Mouse (Mus musculus) cerebellum, adult 2 months (tissue): Measurements from ENCODE around the gene Hyal2.

Experiments
- CTCF ChIP-seq: fragments of 200-500 bp; IDR thresholded peaks from 2 replicates; pipeline ENCODE4 v1.5.1; 2011; ENCODE audit warnings: low read depth, mild to moderate bottlenecking, control low read depth, low read length, moderate library complexity, borderline replicate concordance; ENCODE audit not compliant: insufficient read depth
- POLR2A ChIP-seq: fragments of 200-500 bp; IDR thresholded peaks from 2 replicates; pipeline ENCODE4 v1.6.1; 2011; ENCODE audit warnings: low read length, control low read depth, borderline replicate concordance; ENCODE audit not compliant: insufficient read depth

DNA sequence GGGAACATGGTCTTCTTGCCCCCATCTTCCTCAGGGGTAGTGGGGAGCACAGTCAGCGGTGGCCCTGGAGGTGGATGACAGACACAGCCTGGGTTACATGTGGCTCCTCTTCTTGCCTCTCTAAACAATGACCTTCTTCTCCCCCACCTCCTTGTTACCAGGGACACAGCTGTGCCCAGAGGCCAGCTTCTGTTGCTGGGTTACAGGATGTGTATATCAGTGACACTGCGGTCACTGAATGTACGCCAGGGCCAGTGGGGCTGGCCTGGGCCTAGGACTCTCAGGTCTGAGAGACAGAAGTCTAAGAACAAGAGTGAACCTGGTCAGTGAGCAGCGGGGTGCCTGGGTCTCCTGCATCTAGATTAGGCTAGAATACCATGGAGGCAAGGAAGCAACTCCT, 47.3 kb downstream of the Hyal2 start:
- TF ChIP-seq CTCF (no peak), POLR2A (no peak)
